Mouse (Mus musculus) urinary bladder, adult 18-20 months (tissue): Measurements from ENCODE around the gene Anp32b.

Experiments used
- DNase-seq, 2 experiments: peaks; one replicate each; pipeline ENCODE4 v3.0.0; 2022; ENCODE audit warnings: low spot score in 2 of 2, mixed read lengths in 2 of 2

The Anp32b gene

GRCm38 (mm10) chr4:46450519-46451131 is at the start of gene Anp32b:
TSS of gene Anp32b (plus strand) at chr4:46450902.
- peak; percentile 87 to 91 for DNase-seq

- DNase-seq, result no peak
These were observed 46.5 kb upstream of the Anp32b start for GRCm38 (mm10) chr4:46404042-46404795.

- no peak for DNase-seq
These were observed 43.6 kb upstream of the Anp32b start for GRCm38 (mm10) chr4:46406966-46407703.

GRCm38 (mm10) chr4:46410677-46411076 is 40.0 kb upstream of the Anp32b start:
- DNase-seq, result no peak

- no peak for DNase-seq
These were observed 39.2 kb upstream of the Anp32b start for GRCm38 (mm10) chr4:46411489-46411888.

GRCm38 (mm10) chr4:46412113-46412512 is 38.6 kb upstream of the Anp32b start:
- no peak for DNase-seq

- no peak for DNase-seq
These were observed 37.3 kb upstream of the Anp32b start, which contains the start of gene Hemgn for GRCm38 (mm10) chr4:46413406-46413805. TSS of gene Hemgn (minus strand) at chr4:46413506.

GRCm38 (mm10) chr4:46417491-46417890 is 33.2 kb upstream of the Anp32b start:
- no peak for DNase-seq

DNA sequence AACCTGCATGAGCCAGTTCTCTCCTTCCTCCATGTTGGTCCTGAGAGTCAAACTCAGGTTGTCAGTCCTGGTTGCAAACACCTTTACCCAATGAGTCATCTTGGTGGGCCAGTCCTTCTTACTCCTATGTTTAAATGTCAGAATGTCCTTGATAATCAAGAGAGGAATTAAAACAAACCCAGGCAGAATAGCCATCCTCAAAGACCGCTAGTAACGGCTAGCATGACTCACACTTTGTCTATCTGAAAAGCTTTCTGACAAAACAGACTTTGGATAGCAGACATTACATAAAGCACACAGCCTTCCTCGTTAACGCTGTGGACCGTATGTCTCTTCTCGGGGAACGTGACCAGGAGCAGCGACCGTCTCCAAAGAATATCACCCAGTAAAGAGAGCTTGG is 31.9 kb upstream of the Anp32b start:
- no peak for DNase-seq

DNA sequence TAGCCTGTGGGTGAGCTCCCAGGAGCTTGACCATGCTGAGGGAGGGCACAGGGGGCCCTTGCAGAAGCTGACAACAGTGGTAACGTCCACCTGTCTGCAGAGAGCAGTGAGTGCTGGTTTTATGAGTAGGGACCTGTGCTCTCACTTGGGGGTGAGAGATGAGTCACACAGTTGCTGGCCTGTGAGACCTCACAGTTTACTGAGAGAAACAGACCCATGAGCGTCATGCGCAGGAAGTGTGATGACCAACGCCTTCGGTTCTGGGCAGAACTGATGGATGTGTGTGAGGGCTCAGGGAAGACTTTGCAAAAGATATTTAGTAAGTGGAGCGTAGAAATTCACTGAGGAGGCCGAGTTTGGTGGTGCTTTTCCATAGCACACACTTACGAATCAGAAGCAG is 28.1 kb upstream of the Anp32b start:
- no peak for DNase-seq

DNA sequence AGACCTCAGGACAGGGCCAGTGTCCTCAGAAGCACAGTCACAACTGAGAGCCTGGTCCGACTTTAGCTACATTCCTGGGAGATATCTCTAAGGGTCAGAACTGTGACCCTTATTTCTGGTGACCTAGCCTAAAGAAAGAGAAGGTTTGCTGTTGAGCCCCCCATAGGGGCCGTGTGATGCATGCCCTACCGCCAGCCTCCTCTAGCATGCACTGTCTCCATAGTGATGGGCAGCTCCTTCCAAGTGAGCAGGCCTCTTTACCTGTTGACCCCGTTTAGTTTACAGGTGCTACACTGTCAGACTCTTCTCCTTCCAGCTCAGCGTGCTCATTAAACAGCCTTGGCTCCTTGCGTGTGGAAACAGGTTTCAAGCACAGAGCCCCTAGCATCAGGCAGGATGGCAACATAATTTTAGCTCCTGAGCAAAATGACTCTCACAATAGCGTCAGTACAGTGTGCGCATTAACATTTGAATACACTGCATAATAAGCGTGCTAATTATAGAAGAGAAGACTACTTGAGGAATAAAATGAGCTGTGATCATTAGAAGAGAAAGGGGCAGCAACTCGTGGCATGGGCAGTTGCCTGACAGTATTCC is 21.7 kb upstream of the Anp32b start:
- DNase-seq, result no peak

GRCm38 (mm10) chr4:46432339-46433036 is 18.2 kb upstream of the Anp32b start:
- no peak for DNase-seq

- DNase-seq, result peak in 1 of 2 experiments; percentile 30
These were observed 8.2 kb upstream of the Anp32b start for GRCm38 (mm10) chr4:46442501-46442900.

DNA sequence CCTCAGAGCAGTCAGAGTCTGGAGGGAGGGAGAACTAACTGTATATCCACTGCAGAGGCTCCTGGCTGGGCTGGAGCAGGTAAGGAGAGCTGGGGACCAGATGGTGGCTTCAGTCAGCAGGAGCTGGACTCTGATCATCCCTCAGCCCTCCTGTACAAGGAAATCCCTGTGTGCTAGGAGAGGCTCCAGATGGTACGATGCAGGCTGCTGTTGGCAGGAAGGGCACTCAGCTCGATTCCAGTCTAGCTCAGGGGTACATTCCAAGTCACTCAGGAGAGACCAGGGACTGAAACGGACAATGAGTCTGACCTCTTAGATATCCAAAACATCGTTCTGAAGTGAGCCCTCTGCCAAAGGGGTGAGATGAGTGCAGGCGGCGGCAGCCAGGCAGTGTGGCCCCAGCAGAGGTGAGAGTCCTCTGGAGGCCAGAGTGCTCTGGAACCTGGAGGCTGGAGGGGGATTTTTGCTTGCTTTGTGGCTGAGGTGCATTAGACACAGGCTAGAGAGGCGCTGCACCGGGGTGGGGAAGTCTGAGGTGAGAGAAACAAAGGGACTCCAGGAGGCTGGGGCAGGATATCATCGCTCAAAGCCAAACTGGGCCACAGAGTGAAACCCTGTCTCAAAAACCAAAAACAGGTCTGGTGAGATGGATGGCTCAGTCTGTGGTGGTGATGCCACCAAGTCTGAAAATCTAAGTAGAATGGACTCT is 5.3 kb upstream of the Anp32b start:
- DNase-seq, result no peak

DNA sequence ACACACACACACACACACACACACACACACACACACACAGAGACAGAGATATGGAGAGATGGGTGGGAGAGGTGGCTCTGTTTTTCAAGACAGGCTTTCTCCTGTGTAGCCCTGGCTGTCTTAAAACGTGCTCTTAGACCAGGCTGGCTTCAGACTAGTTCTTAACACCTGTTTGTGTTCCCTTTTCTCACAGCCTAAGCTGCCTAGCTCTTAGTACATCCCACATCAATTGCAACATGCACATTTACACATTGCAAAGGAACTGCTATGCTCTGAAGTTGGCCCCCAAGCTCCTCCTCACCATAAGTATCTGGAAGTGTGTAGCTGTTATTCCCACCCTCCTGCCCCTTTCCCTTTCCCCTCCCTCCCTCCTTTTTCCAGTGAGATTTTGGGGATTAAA is 3.2 kb upstream of the Anp32b start:
- no peak for DNase-seq

- DNase-seq, result no peak
These were observed 1.8 kb upstream of the Anp32b start for GRCm38 (mm10) chr4:46448886-46449285.

DNA sequence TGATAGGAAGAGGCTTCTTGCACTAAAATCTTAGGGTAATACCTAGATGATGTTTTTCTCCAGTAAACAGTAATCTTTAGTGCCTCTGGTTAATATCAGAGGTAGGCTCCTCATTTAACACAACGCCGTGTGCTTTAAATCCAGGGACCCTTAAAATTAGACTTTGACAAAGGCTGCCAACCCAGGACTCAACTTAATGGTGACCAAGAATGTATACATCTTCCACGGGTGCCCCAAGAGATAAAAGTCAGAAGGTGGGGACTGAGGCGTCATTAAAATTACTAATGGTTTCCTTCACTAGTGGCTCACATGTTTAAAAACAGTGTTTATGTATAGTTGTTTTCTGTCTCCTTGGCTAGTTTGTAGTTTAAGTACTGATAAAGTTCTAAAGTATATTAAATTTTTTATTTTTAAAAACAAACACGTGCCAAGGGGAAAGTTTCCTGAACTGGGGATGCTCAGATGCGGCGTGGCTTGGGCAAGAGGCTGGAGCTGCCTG is 633 bp upstream of the Anp32b start:
- DNase-seq, result no peak

DNA sequence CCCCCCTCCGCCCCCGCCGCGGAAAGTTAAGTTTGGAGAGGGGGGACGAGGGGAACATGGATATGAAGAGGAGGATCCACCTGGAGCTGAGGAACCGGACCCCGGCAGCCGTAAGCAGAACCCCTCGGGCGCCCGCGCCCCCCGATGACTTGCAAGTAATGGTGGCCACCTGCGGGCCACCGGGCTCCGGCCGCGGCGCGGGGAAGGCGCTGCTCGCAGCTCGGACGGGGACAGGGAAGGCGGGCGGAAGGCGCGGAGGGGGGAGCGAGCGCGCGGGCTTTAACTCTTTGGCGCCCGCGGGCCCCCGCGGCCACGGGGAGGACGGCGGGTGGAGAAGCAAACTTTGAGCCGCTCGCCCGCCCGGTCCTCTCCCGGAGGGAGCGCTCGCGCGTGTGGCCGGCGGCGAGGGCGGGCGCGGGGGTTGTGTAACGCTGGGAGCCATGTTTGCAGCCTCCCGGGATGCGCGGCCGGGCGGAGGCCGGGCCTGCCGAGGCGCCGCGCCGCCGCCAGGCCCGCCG is 597 bp downstream of the Anp32b start:
- DNase-seq, result peak; percentile 56 to 79

GRCm38 (mm10) chr4:46451758-46452480 is 1.2 kb downstream of the Anp32b start:
- DNase-seq, result peak; percentile 51 to 76

GRCm38 (mm10) chr4:46452481-46452850 is 1.8 kb downstream of the Anp32b start:
- peak; percentile 46 to 55 for DNase-seq
